Mouse (Mus musculus) liver, adult (tissue): ENCODE measurements at regions not wholly inside any gene's neighbourhood (a gene's known extent, or its start where the extent isn't known, plus 50 kb on each side); places are given as distances from the start of the nearest gene placed in this dataset.

Source experiments
- GATA4 ChIP-seq: IDR thresholded peaks from 2 replicates; pipeline ENCODE4 v1.6.1; 2014; ENCODE audit warnings: mild to moderate bottlenecking, low read length; ENCODE audit not compliant: insufficient replicate concordance

- no peak for TF ChIP-seq GATA4
Observed at GRCm38 (mm10) chr2:45171520-45172173, 54.5 kb upstream of the Zeb2 start.

- no peak for TF ChIP-seq GATA4
Observed at GRCm38 (mm10) chr2:45170272-45170671, 53.1 kb upstream of the Zeb2 start.

- TF ChIP-seq GATA4 = no peak
Observed at GRCm38 (mm10) chr2:45169429-45170070, 52.4 kb upstream of the Zeb2 start.

- TF ChIP-seq GATA4 = no peak
Observed at GRCm38 (mm10) chr2:45168606-45169005, 51.4 kb upstream of the Zeb2 start.
